Mouse (Mus musculus): ENCODE results near the gene Slc15a3. TPM values are rescaled to one million over a fixed set of nuclear protein-coding genes. Genes with fewer than 3 reads are reported as not detected.

Gene Slc15a3
- total RNA-seq (2014; rRNA removed) (1.5 and 1.9 TPM in 2 replicates), polyA plus RNA-seq (2015; fragmentation: Nextera tagmentation; extraction: Ambion mirVana) (0.21 and 0.78 TPM in 2 replicates)

GRCm38 (mm10) chr19:10839010-10839892, at the start of gene Slc15a3:
Gene Slc15a3 (plus strand): TSS chr19:10839727.
- H3K4me1 ChIP-seq (ENCODE audit: insufficient read depth, low read length) = no peaks in the 10 kb centered on the region
- WGBS = 84% methylated on average over 14 of the region's 15 CpGs
- TF ChIP-seq CTCF (IDR thresholded peaks at IDR 0.05; ENCODE audit: low read depth) = no peak

GRCm38 (mm10) chr19:10790323-10790722, 49.2 kb upstream of the Slc15a3 start:
- Histone ChIP-seq H3K4me2 (ENCODE audit: low read depth, low read length) (no peak overlapping the region), H3K9me3 (ENCODE audit: low read length) (no peaks in the 10 kb centered on the region), H3K4me1 (ENCODE audit: insufficient read depth, low read length) (no peaks in the 10 kb centered on the region), H3K27me3 (ENCODE audit: insufficient read depth, low read length) (no peaks in the 10 kb centered on the region), H3K36me3 (ENCODE audit: insufficient read depth, low read length) (no peaks in the 10 kb centered on the region), H3K4me3 (ENCODE audit: low read length) (no peak overlapping the region), H3K9ac (replicated peaks; ENCODE audit: low read length) (no peak overlapping the region), H3K27ac (no peak overlapping the region)
- TF ChIP-seq CTCF (IDR thresholded peaks at IDR 0.05; ENCODE audit: low read depth) = no peak
- DNase-seq (ENCODE audit: low spot score) (no peak), ATAC-seq (no peak)
- 75% methylated on average over 9 of the region's 9 CpGs for WGBS

More at GRCm38 (mm10) chr19:10839010-10839892, at the start of gene Slc15a3:
- DNase-seq (ENCODE audit: low spot score) (no peak), ATAC-seq (no peak)
- Histone ChIP-seq H3K9ac (replicated peaks; ENCODE audit: low read length) (no peak within 1 kb of the TSS), H3K4me3 (ENCODE audit: low read length) (no peak within 1 kb of the TSS), H3K27ac (no peak within 1 kb of the TSS), H3K9me3 (ENCODE audit: low read length) (no peaks in the 10 kb centered on the region), H3K27me3 (ENCODE audit: insufficient read depth, low read length) (no peaks in the 10 kb centered on the region), H3K4me2 (ENCODE audit: low read depth, low read length) (no peak within 1 kb of the TSS), H3K36me3 (ENCODE audit: insufficient read depth, low read length) (no peaks in the 10 kb centered on the region)

DNA sequence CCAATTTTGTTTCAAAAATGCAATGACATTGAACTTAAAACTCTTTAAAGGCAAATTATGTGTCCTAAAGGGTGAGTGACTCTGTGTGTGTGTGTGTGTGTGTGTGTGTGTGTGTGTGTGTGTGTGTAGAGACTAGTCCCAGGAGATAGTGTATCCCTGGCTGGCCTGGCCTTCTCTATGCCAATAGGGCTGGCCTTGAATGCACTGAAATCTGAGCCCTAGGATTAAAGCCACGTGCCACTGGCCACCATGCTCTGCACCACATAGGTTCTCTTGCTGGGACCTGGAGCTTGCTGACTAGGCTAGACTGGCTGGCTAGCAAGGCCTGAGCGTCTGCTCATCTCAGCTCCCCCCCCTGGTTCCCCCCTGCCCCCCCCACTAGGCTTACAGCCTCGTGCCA, 46.5 kb upstream of the Slc15a3 start:
- no peak overlapping the region for H3K4me3 ChIP-seq (ENCODE audit: low read length)
- no peak for TF ChIP-seq CTCF (IDR thresholded peaks at IDR 0.05; ENCODE audit: low read depth)
- no peaks in the 10 kb centered on the region for H3K9me3 ChIP-seq (ENCODE audit: low read length)
- no peak overlapping the region for H3K27ac ChIP-seq
- DNase-seq (ENCODE audit: low spot score) (no peak), ATAC-seq (no peak)
- 55% methylated on average over 3 of the region's 3 CpGs for WGBS
- H3K4me2 ChIP-seq (ENCODE audit: low read depth, low read length) = no peak overlapping the region
- no peaks in the 10 kb centered on the region for H3K36me3 ChIP-seq (ENCODE audit: insufficient read depth, low read length)
- H3K27me3 ChIP-seq (ENCODE audit: insufficient read depth, low read length) = no peaks in the 10 kb centered on the region
- H3K4me1 ChIP-seq (ENCODE audit: insufficient read depth, low read length) = no peaks in the 10 kb centered on the region
- no peak overlapping the region for H3K9ac ChIP-seq (replicated peaks; ENCODE audit: low read length)

GRCm38 (mm10) chr19:10794916-10795315, 44.6 kb upstream of the Slc15a3 start:
- Histone ChIP-seq H3K27me3 (ENCODE audit: insufficient read depth, low read length) (no peaks in the 10 kb centered on the region), H3K4me1 (ENCODE audit: insufficient read depth, low read length) (no peaks in the 10 kb centered on the region), H3K9ac (replicated peaks; ENCODE audit: low read length) (no peak overlapping the region), H3K27ac (no peak overlapping the region), H3K4me3 (ENCODE audit: low read length) (no peak overlapping the region), H3K4me2 (ENCODE audit: low read depth, low read length) (no peak overlapping the region), H3K36me3 (ENCODE audit: insufficient read depth, low read length) (no peaks in the 10 kb centered on the region), H3K9me3 (ENCODE audit: low read length) (no peaks in the 10 kb centered on the region)
- no peak for TF ChIP-seq CTCF (IDR thresholded peaks at IDR 0.05; ENCODE audit: low read depth)
- DNase-seq (ENCODE audit: low spot score) (no peak), ATAC-seq (no peak)
- 59% methylated on average over 1 of the region's 1 CpGs for WGBS

GRCm38 (mm10) chr19:10798576-10798975, 41.0 kb upstream of the Slc15a3 start:
- DNase-seq (ENCODE audit: low spot score) (no peak), ATAC-seq (no peak)
- no peak overlapping the region for H3K9ac ChIP-seq (replicated peaks; ENCODE audit: low read length)
- no peaks in the 10 kb centered on the region for H3K4me1 ChIP-seq (ENCODE audit: insufficient read depth, low read length)
- no peak overlapping the region for H3K4me2 ChIP-seq (ENCODE audit: low read depth, low read length)
- H3K4me3 ChIP-seq (ENCODE audit: low read length) = no peak overlapping the region
- H3K36me3 ChIP-seq (ENCODE audit: insufficient read depth, low read length) = no peaks in the 10 kb centered on the region
- 69% methylated on average over 10 of the region's 10 CpGs for WGBS
- TF ChIP-seq CTCF (IDR thresholded peaks at IDR 0.05; ENCODE audit: low read depth) = no peak
- H3K9me3 ChIP-seq (ENCODE audit: low read length) = no peaks in the 10 kb centered on the region
- H3K27me3 ChIP-seq (ENCODE audit: insufficient read depth, low read length) = no peaks in the 10 kb centered on the region
- H3K27ac ChIP-seq = no peak overlapping the region

- no peak for TF ChIP-seq CTCF (IDR thresholded peaks at IDR 0.05; ENCODE audit: low read depth)
- Histone ChIP-seq H3K36me3 (ENCODE audit: insufficient read depth, low read length) (no peaks in the 10 kb centered on the region), H3K9ac (replicated peaks; ENCODE audit: low read length) (no peak overlapping the region), H3K4me2 (ENCODE audit: low read depth, low read length) (no peak overlapping the region), H3K27me3 (ENCODE audit: insufficient read depth, low read length) (no peaks in the 10 kb centered on the region), H3K4me3 (ENCODE audit: low read length) (no peak overlapping the region), H3K27ac (no peak overlapping the region), H3K9me3 (ENCODE audit: low read length) (no peaks in the 10 kb centered on the region), H3K4me1 (ENCODE audit: insufficient read depth, low read length) (no peaks in the 10 kb centered on the region)
- WGBS = 95% methylated on average over 17 of the region's 17 CpGs
- DNase-seq (ENCODE audit: low spot score) = no peak
- no peak for ATAC-seq
Measured at GRCm38 (mm10) chr19:10799155-10799554, 40.4 kb upstream of the Slc15a3 start.

GRCm38 (mm10) chr19:10801070-10801469, 38.5 kb upstream of the Slc15a3 start:
- H3K9me3 ChIP-seq (ENCODE audit: low read length) = no peaks in the 10 kb centered on the region
- no peak overlapping the region for H3K4me2 ChIP-seq (ENCODE audit: low read depth, low read length)
- H3K36me3 ChIP-seq (ENCODE audit: insufficient read depth, low read length) = no peaks in the 10 kb centered on the region
- H3K4me1 ChIP-seq (ENCODE audit: insufficient read depth, low read length) = no peaks in the 10 kb centered on the region
- no peak overlapping the region for H3K4me3 ChIP-seq (ENCODE audit: low read length)
- TF ChIP-seq CTCF (IDR thresholded peaks at IDR 0.05; ENCODE audit: low read depth) = no peak
- no peaks in the 10 kb centered on the region for H3K27me3 ChIP-seq (ENCODE audit: insufficient read depth, low read length)
- ATAC-seq (peak; percentile 79), DNase-seq (ENCODE audit: low spot score) (peak; percentile 66)
- 25% methylated on average over 6 of the region's 6 CpGs for WGBS
- H3K27ac ChIP-seq = no peak overlapping the region
- H3K9ac ChIP-seq (replicated peaks; ENCODE audit: low read length) = no peak overlapping the region

Measured in hindbrain, postnatal 0 days (tissue).